Mouse (Mus musculus): ENCODE measurements around the gene Ppp2ca.

GRCm38 (mm10) chr11:52108796-52109195, 10.3 kb downstream of the Ppp2ca start:
- TF ChIP-seq POLR2A (IDR thresholded peaks at IDR 0.05; ENCODE audit: low read depth, low read length) (no peak), CTCF (IDR thresholded peaks at IDR 0.05; ENCODE audit: extremely low read depth, insufficient read depth, insufficient read length, insufficient replicate concordance) (no peak)
